Mouse (Mus musculus): Measurements from ENCODE around the gene Padi1. TPM values are rescaled to one million over a fixed set of nuclear protein-coding genes. Genes with fewer than 3 reads are reported as not detected.

Gene Padi1
- polyA plus RNA-seq, 1 experiment from 2014 or later: 0.28 TPM

GRCm38 (mm10) chr4:140768973-140769372, 76.6 kb downstream of the Padi1 start:
- Histone ChIP-seq H3K9me3 (replicated peaks) (no peaks in the 10 kb centered on the region), H3K27me3 (replicated peaks) (no peaks in the 10 kb centered on the region; the same call in 1 of the 2 replicates), H3K9ac (no peak overlapping the region), H3K36me3 (no peaks in the 10 kb centered on the region), H3K4me1 (replicated peaks) (0 out of 2 replicates have a peak, but pooled peaks cover 9% of the 10 kb centered on the region), H3K4me2 (no peak overlapping the region), H3K4me3 (no peak overlapping the region), H3K27ac (ENCODE audit: poor library complexity, severe bottlenecking) (no peak overlapping the region)
- 73% methylated on average over 5 of the region's 5 CpGs for WGBS
- no peak; the same call in 1 of the 2 replicates for ATAC-seq (ENCODE audit: insufficient number of reproducible peaks, low FRiP score)

- Histone ChIP-seq H3K4me1 (replicated peaks) (0 out of 2 replicates have a peak, but pooled peaks cover 7% of the 10 kb centered on the region), H3K9ac (no peak overlapping the region), H3K9me3 (replicated peaks) (no peaks in the 10 kb centered on the region), H3K4me3 (no peak overlapping the region), H3K36me3 (no peaks in the 10 kb centered on the region), H3K27ac (ENCODE audit: poor library complexity, severe bottlenecking) (no peak overlapping the region), H3K27me3 (replicated peaks) (no peaks in the 10 kb centered on the region; the same call in 1 of the 2 replicates), H3K4me2 (no peak overlapping the region)
- no peak for ATAC-seq (ENCODE audit: insufficient number of reproducible peaks, low FRiP score)
- 71% methylated on average over 3 of the region's 3 CpGs for whole genome bisulfite sequencing
These were observed 79.6 kb downstream of the Padi1 start for GRCm38 (mm10) chr4:140765936-140766335.

GRCm38 (mm10) chr4:140763158-140763557, 82.4 kb downstream of the Padi1 start:
- H3K9me3 ChIP-seq (replicated peaks): no peaks in the 10 kb centered on the region
- no peaks in the 10 kb centered on the region for H3K36me3 ChIP-seq
- no peak overlapping the region for H3K27ac ChIP-seq (ENCODE audit: poor library complexity, severe bottlenecking)
- H3K4me3 ChIP-seq: no peak overlapping the region
- ATAC-seq (ENCODE audit: insufficient number of reproducible peaks, low FRiP score): no peak; the same call in 1 of the 2 replicates
- no peaks in the 10 kb centered on the region for H3K4me1 ChIP-seq (replicated peaks)
- H3K4me2 ChIP-seq: no peak overlapping the region
- no peak overlapping the region for H3K9ac ChIP-seq
- no peaks in the 10 kb centered on the region; the same call in 1 of the 2 replicates for H3K27me3 ChIP-seq (replicated peaks)
- WGBS: 18% methylated on average over 9 of the region's 9 CpGs

Other genes starting within 250 kb of the Padi1 start
- gene Arhgef10l, start 179.8 kb downstream of the Padi1 start, polyA plus RNA-seq (2016; fragmentation: Nextera tagmentation; extraction: Ambion mirVana): 20.1 and 21.0 TPM in 2 replicates
- gene Rcc2, start 145.2 kb downstream of the Padi1 start, polyA plus RNA-seq (2016; fragmentation: Nextera tagmentation; extraction: Ambion mirVana): 38.5 and 40.6 TPM in 2 replicates
- gene Padi6, start 103.1 kb downstream of the Padi1 start, polyA plus RNA-seq (2016; fragmentation: Nextera tagmentation; extraction: Ambion mirVana): not detected in 2 replicates
- gene Padi4, start 71.5 kb downstream of the Padi1 start, polyA plus RNA-seq (2016; fragmentation: Nextera tagmentation; extraction: Ambion mirVana): 2.1 and 2.5 TPM in 2 replicates
- 0.45 and 0.50 TPM in 2 replicates for gene Padi3, start 35.1 kb downstream of the Padi1 start, polyA plus RNA-seq (2016; fragmentation: Nextera tagmentation; extraction: Ambion mirVana)
- gene Padi2, start 60.6 kb upstream of the Padi1 start, polyA plus RNA-seq (2016; fragmentation: Nextera tagmentation; extraction: Ambion mirVana): 3.3 and 4.1 TPM in 2 replicates
- gene Sdhb, start 115.4 kb upstream of the Padi1 start, polyA plus RNA-seq (2016; fragmentation: Nextera tagmentation; extraction: Ambion mirVana): 746 and 756 TPM in 2 replicates
- gene Atp13a2, start 141.1 kb upstream of the Padi1 start, polyA plus RNA-seq (2016; fragmentation: Nextera tagmentation; extraction: Ambion mirVana): 33.1 and 35.6 TPM in 2 replicates
- gene Mfap2, start 164.6 kb upstream of the Padi1 start, polyA plus RNA-seq (2016; fragmentation: Nextera tagmentation; extraction: Ambion mirVana): 245 and 246 TPM in 2 replicates
- 6.3 and 6.7 TPM in 2 replicates for gene Crocc, start 214.8 kb upstream of the Padi1 start, polyA plus RNA-seq (2016; fragmentation: Nextera tagmentation; extraction: Ambion mirVana)
- 43.2 and 44.3 TPM in 2 replicates for gene Necap2, start 232.6 kb upstream of the Padi1 start, polyA plus RNA-seq (2016; fragmentation: Nextera tagmentation; extraction: Ambion mirVana)
- gene Spata21, start 242.6 kb upstream of the Padi1 start, polyA plus RNA-seq (2016; fragmentation: Nextera tagmentation; extraction: Ambion mirVana): not detected in 2 replicates